Mouse (Mus musculus) cerebral cortex, adult 2 months (tissue): ENCODE data around the gene Scamp2.

Experiments
- WGBS: fragments of 180-500 bp; shearing (Covaris S2); methylation state at CpG from one replicate; pipeline ENCODE4 v1.1.7; 2018; 5-methylcytosine and 5-hydroxymethylcytosine counted together

Gene Scamp2

DNA sequence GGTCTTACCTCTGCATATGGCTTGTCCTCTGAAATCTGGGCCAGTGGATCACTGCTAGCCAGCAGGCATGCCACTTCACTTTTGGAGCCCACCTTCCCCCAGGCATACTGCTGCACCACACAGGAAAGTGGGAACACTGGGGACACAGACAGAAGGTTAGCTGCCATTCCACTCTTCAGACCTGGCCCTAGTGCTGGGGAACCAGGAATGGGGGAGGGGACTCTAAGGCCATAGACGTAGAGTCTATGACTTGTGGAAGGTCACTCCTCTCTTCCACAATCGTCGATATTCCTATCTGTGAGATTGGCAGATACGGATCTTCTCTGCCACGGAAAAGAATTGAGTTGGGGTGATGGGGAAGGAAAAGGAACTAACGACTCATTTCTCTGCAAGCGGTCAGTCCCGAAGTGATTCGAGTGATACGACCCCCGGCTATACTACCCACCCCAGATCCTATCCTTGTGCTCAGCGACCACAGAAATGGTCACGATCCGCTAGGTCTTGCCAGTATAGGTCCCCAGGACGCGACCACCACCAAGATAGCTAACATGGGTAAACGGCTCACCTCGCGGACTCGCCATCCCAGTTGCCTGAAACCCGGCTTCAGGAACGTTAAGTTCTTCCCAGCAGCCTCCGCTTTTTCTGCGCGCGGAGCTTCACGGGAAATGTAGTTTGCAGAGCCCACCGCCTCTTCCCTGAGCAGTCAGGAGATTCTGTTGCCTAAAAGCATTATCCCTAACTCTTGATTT lies 8.4 kb upstream of the Scamp2 start, which contains the start of gene Mpi:
Gene Mpi, minus strand, starts transcription at position 625 of the 749 bp plus-strand sequence.
- WGBS = under 1% methylated on average over 28 of the region's 28 CpGs

DNA sequence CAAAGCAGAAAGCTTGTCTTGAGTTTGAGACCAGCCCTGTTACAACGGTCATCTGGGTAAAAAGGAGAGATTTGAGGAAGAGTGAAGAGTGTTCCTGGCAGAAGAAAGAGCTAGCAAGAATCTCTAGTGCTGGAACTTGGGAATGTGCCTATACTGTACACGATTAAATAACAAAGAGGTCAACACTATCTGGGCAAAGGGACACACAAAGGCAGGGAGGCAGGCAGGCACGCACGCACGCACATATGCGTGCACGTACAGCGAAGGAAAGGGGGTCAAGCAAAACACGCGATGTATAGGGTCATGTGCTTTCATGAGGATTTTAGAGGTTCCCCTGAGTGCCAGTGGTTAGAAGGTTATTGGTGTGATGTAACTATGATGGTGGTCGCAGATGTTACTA lies 7.6 kb upstream of the Scamp2 start:
- WGBS = 80% methylated on average over 11 of the region's 11 CpGs

DNA sequence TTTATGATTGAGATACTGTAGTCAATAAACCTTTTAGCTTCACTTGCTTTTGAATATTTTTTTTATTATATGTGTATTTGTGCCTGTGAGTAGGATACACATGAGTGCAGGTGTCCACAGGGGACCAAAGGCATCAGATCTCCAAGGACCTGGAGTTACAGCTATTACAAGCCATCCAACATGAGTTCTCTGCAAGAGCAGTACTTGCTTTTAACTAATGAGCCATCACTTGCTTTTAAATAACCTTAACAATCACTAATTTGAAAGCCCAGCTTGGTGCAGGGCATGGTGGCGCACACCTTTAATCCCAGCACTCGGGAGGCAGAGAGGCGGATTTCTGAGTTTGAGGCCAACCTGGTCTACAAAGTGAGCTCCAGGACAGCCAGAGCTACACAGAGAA lies 6.0 kb upstream of the Scamp2 start:
- 78% methylated on average over 3 of the region's 3 CpGs for WGBS

DNA sequence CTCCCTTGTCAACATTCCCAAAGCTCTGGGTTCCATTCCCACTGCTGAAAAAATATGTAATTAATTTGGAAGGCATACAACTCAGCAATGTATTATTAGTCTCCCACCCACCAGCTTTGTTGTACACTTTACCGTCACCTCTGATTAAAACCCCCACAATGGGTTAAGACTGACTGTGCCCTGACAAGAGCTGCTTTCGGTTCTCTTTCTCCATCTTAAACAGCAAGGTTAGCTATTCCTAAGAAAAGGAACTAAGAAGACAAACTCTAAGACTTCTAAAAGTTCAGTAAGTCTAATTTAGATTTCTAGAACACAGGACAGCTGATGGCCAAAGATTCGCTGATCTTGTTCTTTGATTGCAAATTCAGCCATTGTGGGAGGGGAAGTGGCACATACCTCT lies 3.5 kb upstream of the Scamp2 start:
- 75% methylated on average over 3 of the region's 3 CpGs for WGBS

DNA sequence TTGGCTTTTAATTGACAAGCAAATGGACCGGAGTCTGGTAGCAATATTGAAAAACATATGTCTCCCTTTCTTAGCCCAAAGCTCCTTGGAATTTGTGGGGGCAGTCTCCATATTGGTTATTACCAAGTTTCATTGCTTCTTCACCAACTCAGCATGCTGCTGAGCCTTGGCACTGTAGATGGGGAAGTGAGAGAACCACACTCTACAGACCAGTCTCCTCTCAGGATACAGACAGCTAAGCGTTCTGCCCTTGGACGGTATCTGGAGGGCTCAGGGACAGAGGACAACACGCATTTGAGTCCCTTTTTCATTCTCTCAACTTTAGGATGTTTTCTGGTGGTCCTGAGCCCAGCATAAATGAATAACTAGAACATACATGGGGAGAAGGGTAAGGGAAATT lies 2.1 kb upstream of the Scamp2 start:
- WGBS = 88% methylated on average over 4 of the region's 4 CpGs

DNA sequence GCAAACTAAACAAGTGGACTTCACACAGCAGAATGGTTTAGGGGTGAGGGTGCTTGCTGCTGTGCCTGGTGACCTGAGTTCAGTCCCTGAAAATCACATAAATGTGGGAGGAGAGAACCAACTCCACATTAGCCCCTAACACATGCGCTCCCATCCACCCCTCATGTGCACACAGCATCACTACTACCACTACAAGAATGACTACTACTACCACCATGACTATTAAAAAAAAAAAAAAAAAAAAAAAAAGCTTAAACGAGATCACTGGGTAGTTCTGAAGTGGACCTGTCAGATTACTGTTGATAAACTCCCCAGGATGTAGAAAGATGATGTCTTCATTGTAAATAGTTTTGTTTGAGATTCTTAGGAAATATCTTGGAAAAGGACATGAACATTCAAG lies 1.2 kb upstream of the Scamp2 start:
- 84% methylated on average over 2 of the region's 2 CpGs for WGBS

DNA sequence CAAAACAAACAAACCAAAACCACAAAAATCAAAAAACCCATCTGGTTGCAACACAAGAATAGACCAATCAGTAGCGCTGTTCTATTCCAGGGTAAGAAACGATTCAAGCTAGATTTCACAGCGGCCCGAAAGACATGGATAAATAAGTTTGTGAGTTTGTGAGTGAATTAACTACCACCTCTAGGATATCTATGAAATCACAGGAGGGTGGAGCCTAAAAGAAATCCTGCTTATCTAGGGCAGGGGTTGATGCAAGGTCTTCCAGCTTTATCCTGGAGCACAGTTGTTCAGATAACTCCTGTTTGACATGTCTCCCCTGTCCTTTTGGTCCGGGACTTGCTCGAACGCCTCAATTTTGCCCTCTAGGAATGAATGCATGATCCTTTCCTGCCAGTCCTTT lies 480 bp upstream of the Scamp2 start:
- 12% methylated on average over 7 of the region's 7 CpGs for WGBS

DNA sequence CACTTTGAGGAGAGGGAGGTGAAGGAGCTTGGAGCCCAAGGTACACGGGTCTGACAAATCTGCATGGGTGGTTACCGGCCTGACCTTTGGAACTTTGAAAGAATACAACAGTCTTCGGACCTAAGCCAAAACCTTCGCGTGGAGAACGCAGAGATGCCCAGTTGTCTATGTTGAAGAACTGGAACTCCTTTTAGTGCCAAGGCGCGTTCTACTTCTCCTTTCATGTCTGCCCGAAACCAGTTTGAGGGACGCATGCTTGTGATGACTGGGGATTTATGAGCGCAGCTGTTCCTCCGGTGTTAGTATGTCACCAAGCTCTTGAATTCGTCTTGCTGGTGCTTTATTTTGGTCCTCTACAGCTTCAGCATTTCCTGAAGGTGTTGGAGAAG lies 962 bp downstream of the Scamp2 start:
- 66% methylated on average over 13 of the region's 13 CpGs for whole genome bisulfite sequencing

DNA sequence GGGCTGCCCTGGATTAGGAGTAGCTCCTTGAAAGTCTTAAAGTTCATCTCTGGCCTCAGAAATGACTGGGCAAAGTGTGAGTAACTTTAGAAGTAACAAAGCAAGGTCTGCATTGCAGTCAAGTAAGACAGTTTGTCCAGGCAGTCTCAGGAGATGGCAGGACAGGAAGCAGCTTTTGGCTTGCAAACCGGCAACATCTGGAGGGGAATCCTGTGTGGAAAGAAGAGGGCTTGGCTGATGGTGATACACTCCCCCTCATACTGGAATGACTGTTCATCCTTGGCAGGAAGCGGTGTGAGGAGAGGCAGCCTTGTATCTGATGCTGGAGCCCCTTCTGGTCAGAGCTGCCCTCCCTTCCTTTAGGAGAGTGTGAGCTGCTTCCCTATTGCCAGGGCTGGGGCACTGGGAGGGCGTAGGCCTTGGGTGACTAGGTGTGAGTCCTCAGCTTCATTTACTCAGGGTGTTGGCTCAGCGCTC lies 2.2 kb downstream of the Scamp2 start:
- 30% methylated on average over 4 of the region's 4 CpGs for WGBS

DNA sequence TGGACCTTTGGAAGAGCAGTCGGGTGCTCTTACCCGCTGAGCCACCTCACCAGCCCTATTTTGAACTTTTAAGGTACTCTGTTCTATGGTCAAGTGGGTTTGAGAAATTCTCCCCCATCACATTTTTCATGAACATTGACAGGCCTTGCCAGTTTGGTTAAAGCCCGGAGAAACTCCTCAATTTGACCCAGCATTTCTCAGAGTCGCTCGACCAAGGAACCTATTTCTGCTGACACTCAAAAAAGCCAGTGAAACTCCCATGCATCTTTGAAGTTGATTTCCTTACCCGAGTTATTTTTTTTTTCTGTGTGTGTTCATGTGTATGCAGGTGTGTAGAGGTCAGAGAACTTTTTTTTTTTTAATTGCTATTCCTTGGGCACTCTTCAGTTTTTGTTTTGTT lies 3.9 kb downstream of the Scamp2 start:
- 86% methylated on average over 6 of the region's 6 CpGs for WGBS

DNA sequence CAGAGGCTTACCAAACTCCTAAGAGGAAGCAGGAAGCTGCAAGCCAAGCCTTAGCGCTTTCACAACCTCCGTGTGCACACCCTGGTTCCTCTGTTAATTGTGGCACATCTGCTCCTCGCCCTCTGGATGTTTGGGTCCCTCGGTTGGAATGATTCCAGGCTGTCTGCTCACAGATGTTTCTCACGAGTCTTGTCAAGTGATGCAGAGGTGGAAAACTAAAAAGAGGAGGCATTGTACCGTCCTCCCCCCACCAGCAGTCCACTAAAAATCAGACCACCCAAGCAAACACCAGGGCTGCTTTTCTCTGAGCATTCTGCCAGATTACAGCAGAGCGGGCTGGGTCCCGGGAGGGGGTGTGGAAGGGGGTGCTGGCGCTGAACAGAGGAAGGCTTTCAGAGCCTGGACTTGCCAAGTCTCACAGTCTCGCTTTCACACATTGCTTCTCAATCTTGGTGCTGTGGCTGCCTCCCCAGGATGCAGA lies 5.0 kb downstream of the Scamp2 start:
- WGBS = 16% methylated on average over 10 of the region's 10 CpGs

DNA sequence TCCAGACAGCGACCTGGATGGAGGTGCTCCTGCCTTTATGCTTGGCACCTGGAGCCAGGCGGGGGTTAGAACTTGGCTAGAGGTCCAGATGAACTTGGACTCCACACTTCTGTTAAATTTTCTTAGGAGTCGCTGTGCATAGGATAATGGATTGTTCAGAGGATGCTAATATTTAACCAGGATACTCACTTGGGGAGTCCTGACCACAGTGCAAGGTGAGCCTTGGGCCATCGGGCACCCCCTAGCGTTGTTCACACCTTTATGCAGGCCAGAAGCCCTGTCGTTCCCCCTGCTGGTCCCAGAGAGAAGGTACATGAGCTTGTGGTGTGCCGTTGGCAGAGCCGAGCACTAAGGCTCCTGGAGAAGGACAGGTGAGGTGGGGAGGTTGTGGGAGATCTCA lies 6.1 kb downstream of the Scamp2 start:
- WGBS = 68% methylated on average over 8 of the region's 8 CpGs

DNA sequence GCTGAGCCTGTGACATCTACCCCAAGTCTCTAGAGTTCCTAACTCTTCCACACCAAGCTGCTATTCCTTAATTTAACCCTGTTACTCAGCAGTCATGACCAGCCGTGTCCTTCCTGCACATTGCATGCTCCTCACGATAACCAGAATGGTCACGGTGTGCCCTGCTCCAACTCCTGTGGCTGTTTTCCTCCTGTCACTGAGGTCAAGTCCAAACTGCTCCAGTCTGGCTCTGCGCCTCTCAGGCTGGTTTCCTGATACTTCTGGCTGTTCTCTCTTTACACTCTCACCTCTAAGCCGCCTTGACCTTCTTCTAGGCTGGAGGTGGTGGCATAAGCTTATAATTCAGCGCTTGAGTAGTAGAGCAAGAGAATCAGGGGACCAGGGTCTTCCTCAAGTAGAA lies 7.8 kb downstream of the Scamp2 start:
- WGBS = 86% methylated on average over 6 of the region's 6 CpGs

DNA sequence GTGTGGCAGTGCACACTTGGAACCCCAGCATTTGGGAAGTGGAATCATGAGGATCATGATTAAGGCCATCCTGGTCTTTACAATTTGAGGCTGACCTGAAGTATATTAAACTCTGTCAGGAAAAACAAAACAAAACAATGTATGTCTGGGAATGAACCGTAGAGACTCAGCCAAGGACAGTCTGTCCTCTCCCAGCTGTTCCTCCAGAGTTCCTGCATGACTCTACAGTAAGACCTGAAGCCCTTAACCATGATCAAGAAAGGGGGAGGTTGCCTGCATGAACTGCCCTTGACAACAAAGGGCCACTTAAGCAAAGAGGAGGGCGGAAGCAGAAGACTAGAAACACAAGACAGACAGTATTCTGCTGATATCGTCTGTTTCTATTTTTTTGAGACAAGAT lies 14.8 kb downstream of the Scamp2 start:
- 67% methylated on average over 3 of the region's 3 CpGs for WGBS

DNA sequence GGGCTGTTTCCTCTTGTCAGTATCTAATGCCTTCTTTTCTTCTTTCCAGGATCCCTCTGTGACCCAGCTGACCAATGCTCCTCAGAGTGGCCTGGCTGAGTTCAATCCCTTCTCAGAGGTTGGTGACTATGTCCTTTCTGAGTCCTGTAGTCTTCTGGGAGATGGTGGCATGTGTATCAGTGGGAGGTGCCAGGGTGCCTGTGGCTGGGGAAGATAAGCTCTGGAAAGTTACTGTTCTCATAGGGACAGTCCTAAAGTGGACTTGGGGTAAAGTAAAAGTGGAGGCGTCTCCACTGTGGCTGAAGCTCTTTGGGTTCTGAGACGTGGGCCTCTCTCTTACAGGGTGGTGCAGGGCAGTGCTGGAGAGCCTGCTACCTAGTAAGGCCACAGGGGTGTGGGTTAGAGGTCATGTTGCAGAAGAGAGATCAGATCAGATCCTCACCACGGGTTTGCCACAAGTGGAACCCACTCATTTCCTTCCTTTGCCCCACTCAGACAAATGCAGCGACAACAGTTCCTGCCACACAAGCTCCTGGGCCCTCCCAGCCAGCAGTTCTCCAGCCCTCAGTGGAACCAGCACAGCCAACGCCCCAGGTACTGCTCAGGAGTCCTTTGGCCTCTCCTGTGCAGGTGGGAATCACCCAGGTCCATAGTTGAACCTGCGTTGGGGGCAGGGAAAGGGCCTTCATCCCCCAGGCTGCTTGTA lies 16.6 kb downstream of the Scamp2 start:
- 86% methylated on average over 6 of the region's 6 CpGs for WGBS

DNA sequence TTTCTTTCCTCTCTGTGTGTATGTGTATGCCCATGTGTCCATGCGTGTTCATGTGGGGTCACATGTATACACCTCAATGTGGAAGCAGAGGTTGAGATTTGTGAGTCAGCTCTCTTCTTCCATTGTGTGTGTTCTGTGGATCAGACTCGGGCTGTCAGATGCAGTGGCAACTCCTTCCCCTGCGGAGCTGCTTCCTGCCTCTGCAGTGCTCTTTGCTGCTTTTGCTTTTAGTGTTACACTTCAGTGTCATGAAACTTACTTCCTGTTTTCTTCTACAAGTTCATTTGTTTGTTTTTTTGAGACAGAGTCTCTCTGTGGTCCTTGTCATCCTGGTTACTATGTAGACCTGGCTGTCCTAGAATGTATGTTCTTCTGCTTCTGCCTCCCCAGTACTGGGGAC lies 24.2 kb downstream of the Scamp2 start:
- WGBS = 81% methylated on average over 3 of the region's 3 CpGs

DNA sequence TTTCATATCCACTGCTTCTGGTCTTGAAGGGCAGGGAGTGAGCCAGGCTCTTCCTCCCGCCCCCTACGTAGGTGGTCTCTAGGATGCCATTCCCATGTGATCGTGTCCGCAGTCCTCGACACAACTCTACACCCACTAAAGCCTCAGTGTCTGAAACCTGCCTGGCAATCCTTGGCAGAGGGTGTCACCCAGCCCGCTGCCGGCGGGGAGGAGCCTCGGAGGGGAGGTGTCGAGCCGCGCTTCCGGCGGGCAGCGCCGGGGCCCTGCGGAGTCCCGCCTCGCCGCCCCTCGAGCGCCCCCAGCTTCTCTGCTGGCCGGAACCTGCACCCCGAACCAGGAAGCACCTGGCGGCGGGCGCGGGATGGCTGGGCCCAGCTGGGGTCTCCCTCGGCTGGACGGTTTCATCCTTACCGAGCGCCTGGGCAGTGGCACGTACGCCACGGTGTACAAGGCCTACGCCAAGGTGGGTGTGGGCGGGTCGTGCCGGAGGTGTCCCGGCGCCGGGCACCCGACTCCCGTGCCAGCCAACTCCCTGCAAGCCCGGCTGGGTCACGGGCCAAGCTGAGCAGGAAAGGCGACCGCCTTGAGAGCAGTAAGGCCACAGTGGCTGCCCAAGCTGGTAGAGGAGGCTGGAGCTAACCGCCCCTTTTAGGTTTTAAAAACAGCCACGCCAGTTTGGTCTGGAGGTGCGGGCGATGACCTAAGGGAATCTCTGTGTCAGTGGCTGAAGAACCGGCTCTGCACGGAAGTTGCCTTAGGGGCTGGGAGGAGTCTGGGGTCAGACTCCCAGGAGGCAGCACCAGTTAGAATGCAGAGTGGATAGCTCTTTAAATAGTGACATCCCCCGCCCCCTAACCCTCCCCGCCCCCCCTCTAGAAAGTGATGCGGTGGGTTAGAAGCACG lies 28.7 kb downstream of the Scamp2 start, which contains the start of gene Ulk3:
Gene Ulk3, plus strand, starts transcription at position 229 of the 903 bp plus-strand sequence.
- under 1% methylated on average over 58 of the region's 58 CpGs for WGBS

DNA sequence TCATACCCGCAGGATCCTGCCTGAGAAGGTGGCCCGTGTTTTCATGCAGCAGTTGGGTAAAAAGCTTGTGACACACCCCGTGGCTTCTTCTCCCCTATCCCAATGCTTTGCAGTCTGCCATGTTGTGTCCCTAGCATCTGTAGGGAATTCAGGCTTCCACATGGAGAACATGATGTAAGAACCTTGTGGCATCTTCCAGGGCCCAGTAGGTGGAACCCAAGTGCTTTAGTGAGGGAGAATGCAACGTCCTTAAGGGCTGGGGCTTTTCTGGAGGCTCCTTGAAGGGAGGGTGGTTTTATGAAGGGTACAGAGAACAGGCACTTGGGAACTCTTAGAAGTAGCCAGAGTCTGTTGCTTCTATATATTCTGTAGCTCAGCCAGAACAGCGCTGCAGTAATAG lies 30.0 kb downstream of the Scamp2 start:
- 31% methylated on average over 5 of the region's 5 CpGs for WGBS

DNA sequence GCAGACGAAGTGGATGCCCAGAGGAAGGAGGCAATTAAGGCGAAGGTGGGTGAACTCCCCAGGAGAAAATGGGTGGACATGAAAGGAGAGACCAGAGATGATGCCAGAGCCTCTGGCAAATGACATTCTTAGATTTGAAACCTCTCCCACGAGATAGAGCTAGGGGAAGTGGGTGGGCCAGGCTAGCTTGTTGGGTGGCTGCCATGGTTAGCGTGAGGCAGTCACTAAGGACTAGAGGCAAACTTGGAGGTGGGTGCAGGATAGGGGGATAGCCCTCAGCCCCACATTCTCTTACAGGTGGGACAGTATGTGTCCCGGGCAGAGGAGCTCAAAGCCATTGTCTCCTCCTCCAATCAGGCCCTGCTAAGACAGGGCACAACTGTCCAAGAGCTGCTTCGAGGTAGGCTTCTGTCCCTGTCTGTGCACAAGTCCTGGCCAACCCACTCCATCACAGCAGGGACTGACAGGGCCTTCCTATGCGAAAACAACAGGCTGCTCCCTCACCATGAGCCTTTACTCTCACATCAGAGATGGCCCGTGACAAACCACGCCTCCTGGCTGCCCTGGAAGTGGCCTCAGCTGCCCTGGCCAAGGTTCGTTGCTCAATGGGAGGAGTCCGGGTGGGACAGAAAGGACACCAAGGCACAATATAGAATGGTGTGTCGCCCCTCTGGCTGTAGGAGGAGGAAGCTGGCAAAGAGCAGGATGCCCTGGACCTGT lies 32.9 kb downstream of the Scamp2 start:
- 52% methylated on average over 12 of the region's 12 CpGs for WGBS

DNA sequence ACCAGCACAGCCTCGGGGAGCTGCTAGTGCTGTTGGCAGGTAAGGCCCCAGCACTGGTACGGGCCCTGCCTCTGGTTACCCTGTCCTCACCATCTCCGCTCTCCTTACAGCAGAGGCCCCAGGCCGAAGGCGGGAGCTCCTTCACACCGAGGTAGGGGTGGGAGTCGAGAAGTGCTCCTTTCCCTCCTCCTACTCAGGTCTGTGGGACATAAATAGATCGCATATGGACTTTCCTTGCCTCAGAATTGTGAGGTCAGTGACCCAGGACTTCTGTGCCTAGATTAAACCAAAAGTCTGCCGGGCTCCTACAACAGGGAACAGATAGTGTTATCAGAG lies 33.4 kb downstream of the Scamp2 start:
- 72% methylated on average over 9 of the region's 9 CpGs for WGBS

DNA sequence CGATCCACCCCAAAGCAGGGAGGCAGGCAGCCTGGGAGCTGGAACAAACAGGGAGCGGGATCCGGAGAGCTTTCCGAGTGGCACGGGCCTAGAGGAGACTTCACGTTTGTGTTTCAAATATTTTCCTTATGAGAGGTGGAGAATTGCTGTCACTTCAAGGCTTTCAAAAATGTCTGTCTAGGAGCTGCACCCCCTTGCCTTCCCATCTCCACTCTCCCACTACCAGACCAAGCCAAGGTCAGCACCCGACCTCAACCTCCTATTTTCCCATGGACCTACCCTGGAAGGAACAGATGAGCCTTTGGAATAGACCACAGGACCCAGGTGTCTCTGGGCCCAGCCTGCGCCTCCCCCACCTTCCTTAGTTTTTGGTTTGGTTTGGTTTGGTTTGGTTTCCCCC lies 36.5 kb downstream of the Scamp2 start:
- 89% methylated on average over 8 of the region's 8 CpGs for WGBS
